Mouse (Mus musculus): Measurements from ENCODE around the gene Plcl2.

- no peak for TF ChIP-seq CTCF (conservative IDR thresholded peaks at IDR 0.05; ENCODE audit: insufficient read depth, insufficient read length, low read depth, low read length)
- TF ChIP-seq POLR2A (IDR thresholded peaks at IDR 0.05; ENCODE audit: low read depth, low read length) = no peak
These were observed 91.0 kb downstream of the Plcl2 start for GRCm38 (mm10) chr17:50600178-50600577.

Measured in kidney, adult 2 months (tissue).